Mouse (Mus musculus) left cerebral cortex, postnatal 36 days (tissue): ENCODE results near the gene Aven. TPM values are rescaled to one million over a fixed set of nuclear protein-coding genes. Genes with fewer than 3 reads are reported as not detected.

Experiments
- DNase-seq, 2 experiments: peaks; one replicate each; pipeline ENCODE4 v3.0.0; 2021 to 2022; ENCODE audit warnings: low spot score in 2 of 2, mixed read lengths in 1 of 2
- intact Hi-C: fragments of 180-260 bp; cut with DNase I; formaldehyde crosslinking; loops from one replicate; pipeline ENCODE4 v1.15.1; 2025
- total RNA-seq, 2 experiments: library from RNA; stranded (reverse); gene quantifications; 2 replicates each; pipeline ENCODE4 v1.2.3; 2021

Aven gene
- total RNA-seq, 2 experiments from 2014 or later: 11.1 to 12.6 TPM

DNA sequence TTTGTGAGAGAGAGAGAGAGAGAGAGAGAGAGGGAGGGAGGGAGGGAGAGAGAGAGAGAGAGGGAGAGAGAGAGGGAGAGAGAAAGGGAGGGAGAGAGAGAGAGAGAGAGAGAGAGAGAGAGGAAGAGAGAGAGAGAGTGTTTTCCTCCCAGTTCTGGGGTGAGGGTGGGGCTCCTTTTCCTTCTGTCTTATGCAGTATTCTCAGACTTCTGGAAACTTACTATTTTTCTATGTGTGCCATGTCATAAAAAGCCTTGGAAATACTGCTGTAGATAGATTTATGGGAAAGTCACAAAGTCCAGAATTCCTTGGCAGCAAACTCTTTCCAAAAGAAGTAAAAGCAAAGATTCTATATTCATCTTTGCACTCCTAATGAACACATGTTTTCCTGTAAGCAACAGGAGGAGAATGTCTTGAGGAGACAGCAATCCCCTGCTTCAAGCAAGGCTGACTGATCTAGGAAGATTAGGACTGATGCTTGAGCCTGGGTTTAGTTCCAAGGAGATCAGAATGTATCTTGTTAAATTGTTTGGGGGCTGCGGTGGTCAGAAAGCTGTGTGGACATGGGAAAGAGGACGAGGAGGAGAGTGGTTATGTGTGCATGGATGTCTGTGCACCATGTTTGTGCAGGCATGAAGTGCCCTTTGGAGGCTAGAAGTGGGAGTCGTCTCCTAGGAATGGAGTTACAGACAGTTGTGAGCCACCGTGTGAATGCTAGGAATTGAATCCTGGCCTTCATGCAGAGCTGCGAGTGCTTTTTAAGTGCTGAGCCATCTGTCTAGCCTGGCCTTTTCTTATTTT lies 10.0 kb upstream of the Aven start:
- intact Hi-C loops: no loop called here
- DNase-seq: no peak

- intact Hi-C loops: no loop called here
Measured at GRCm38 (mm10) chr2:112483334-112483651, 9.5 kb upstream of the Aven start.

GRCm38 (mm10) chr2:112484886-112485285 lies 7.9 kb upstream of the Aven start:
- DNase-seq: no peak
- intact Hi-C loops: no loop called here

More at GRCm38 (mm10) chr2:112483334-112483651, 9.5 kb upstream of the Aven start:
- no peak for DNase-seq

- no peak for DNase-seq
- intact Hi-C loops: no loop called here
Measured at GRCm38 (mm10) chr2:112490483-112491196, 2.1 kb upstream of the Aven start.

- DNase-seq: no peak
- intact Hi-C loops: no loop called here
Measured at GRCm38 (mm10) chr2:112491629-112492028, 1.1 kb upstream of the Aven start.

DNA sequence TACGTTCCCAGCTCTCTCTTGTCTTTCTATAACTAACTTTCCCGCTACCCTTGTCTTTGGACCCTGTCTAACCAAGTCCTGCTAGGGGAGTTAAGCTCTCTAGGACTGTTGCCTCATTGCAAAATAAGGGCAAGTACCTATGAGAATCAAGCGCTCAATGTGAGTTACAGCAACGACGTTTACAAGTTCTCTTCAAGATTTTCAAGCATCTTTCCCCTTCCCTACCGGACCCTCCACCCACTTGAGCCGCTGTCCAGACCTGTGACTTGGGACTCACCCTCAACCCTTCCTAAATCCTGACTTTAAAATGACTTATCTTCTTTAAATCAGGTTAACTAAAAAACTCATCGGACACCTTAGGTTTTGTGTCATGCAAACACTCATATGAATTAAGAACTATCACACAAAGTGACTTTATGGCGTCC lies 321 bp upstream of the Aven start:
- intact Hi-C loops: no loop called here
- no peak for DNase-seq

- DNase-seq: no peak
- intact Hi-C loops: no loop called here
Measured at GRCm38 (mm10) chr2:112493539-112494260, 936 bp downstream of the Aven start.

DNA sequence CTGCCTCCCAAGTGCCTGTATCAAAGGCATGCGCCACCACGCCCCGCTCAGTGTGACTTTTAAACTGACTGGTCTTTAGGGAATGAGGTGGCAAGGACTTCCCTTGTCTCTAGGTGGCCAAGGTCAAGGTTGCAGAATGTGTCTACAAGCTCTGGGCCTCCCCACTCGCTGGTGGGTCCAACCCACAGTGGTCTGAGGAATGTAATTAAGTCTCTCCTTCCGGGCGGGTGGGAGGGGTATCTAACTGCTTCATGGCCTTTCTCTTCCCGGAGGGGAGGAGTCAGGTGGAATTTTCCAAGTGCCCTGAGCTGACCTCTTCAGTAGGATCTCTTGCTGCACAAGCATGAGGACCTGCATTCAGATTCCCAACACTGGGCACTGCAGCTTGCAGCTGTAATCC lies 5.1 kb downstream of the Aven start:
- intact Hi-C loops: no loop called here
- DNase-seq: no peak

DNA sequence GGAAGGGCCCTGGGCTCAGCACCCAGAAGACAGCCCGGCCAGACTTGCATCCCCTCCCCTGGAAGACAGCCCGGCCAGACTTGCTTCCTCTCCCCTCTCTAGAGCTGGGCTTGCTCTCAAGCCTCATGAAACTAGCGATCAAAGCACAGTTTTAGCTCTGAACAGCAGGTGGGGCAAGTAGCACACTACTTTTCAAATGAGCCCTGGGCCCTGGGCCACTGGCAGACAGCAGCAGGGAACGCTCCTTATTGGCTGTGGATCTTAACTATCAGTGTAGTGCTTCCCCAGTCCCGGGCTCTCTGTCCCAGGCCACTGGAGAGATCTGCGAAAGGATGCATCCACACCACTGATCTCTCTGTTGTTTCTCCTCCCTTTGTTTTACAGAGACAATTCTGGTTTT lies 8.4 kb downstream of the Aven start:
- intact Hi-C loops: loop anchor here (2.0 to 10.0 kb wide), 2 partner anchors 268 to 804 kb away; no protein-coding TSS in a partner anchor
- DNase-seq: peak; percentile 62 to 64

- DNase-seq: no peak
- intact Hi-C loops: loop anchor here (10.0 kb wide), 1 partner anchor 801 kb away; no protein-coding TSS in a partner anchor
Measured at GRCm38 (mm10) chr2:112503978-112504377, 11.2 kb downstream of the Aven start.

DNA sequence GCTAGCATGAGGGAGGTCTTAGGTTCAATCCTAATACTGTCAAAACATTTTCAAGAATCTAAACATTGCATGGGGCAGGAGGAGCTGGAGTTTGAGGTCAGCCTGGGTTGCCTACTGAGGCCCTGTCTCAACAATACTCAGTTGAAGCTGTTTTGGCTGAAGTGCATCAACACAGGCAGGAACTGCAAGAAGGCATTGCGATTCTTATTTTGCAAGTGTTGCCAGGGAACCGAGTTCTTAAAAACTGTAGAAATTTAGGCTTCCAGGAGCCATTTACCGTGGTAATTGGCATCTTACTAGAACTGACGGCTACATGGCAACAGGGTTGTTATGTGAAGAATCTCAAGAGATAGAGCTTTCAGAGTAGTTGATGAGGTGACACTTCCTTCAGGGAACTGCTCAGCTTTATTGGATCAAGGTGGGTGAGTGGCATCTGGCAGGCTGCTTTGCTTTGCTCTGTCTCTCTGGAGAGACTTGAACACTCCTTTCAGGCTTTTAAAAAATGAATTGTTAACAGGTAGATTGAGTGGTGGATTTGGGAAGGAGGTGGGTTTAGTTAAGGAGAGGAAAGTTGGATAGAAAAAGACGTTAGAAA lies 14.2 kb downstream of the Aven start:
- DNase-seq: no peak
- intact Hi-C loops: loop anchor here (10.0 kb wide), 1 partner anchor 798 kb away; no protein-coding TSS in a partner anchor

DNA sequence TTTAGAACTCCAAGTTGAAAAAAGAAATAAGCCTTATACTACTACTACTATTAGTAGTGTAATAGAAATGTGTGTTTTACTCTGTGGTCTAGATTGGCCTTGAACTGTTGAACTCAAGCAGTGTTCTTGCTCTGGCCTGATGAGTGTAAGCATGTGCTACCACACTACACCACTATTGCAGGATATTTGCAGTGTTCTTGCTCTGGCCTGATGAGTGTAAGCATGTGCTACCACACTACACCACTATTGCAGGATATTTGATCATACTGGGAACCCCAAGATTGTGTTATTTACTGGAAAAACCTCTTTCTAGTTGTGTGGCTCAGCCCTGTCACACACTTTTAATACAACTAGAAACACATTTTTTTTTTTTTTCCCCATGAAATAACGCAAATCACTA lies 14.7 kb downstream of the Aven start:
- intact Hi-C loops: loop anchor here (10.0 kb wide), 1 partner anchor 797 kb away; no protein-coding TSS in a partner anchor

DNA sequence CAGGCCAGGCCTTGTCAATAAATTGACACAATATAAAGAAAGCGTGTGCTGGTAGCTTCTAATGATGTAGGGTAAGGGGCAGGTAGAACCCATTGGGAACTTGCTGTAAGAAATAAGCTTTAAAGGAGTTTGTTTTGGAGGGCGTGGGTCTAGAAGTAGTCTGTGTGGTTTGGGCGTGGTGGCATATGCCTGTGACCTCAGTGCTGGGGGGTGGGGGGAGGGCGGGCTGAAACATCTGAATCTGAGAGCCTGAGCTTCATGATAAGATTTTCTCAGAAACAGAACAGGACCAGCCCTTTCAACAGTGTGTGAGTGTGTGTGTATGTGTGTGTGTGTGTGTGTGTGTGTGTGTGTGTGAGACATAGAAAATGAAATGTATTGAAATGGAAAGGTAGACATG lies 17.4 kb downstream of the Aven start:
- intact Hi-C loops: no loop called here
- DNase-seq: no peak

More for the DNA sequence above, 14.7 kb downstream of the Aven start:
- no peak for DNase-seq

DNA sequence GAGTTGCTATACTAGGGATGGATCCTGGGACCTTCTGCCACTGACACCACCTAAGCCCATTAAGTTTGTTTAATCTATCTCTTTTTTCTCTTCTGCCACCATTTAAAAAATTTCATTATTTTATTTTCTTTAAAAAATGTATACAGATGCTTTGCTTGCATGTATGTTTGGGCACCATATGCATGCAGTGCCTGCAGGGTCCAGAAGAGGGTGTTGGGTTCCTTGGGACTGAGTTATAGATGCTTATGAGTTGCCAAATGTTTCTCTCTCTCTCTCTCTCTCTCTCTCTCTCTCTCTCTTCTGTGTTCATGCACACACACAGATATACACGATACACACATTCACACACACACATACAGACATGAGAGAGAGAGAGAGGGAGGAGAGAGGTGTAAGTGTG lies 20.3 kb downstream of the Aven start:
- no peak for DNase-seq
- intact Hi-C loops: no loop called here

- DNase-seq: no peak
Measured at GRCm38 (mm10) chr2:112516728-112517127, 24.0 kb downstream of the Aven start.

DNA sequence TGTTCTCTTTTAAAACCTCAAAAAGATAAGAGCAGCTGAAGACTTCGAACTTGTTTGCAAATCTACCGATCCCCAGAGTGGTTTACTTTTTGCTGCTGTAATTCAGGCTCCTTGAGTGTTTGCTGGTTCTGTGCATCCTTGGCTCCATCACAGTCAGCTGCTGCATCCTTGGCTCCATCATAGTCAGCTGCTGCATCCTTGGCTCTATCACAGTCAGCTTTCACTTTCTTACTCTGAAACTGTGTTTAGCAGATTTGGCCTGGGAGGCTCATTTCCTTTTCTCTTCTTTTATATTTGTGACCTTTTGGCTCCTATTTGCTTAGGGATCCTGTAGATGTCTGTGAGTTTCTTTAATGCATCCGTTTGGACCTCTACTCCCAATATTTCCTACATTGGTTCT lies 24.5 kb downstream of the Aven start:
- no peak for DNase-seq
- intact Hi-C loops: no loop called here

More at GRCm38 (mm10) chr2:112516728-112517127, 24.0 kb downstream of the Aven start:
- intact Hi-C loops: no loop called here

GRCm38 (mm10) chr2:112518541-112518940 lies 25.8 kb downstream of the Aven start:
- intact Hi-C loops: no loop called here
- DNase-seq: no peak

GRCm38 (mm10) chr2:112520526-112521482 lies 28.0 kb downstream of the Aven start:
- intact Hi-C loops: no loop called here

GRCm38 (mm10) chr2:112526933-112527332 lies 34.2 kb downstream of the Aven start:
- no peak for DNase-seq
- intact Hi-C loops: no loop called here

More at GRCm38 (mm10) chr2:112520526-112521482, 28.0 kb downstream of the Aven start:
- DNase-seq: no peak
